Mouse (Mus musculus): ENCODE data around the gene Gm10282.

The Gm10282 gene

GRCm38 (mm10) chr8:72298928-72299327 lies 6.1 kb downstream of the Gm10282 start:
- no peak for DNase-seq (ENCODE audit: low spot score in 2 of 2)

- no peak for DNase-seq (ENCODE audit: low spot score in 2 of 2)
These were observed 8.5 kb downstream of the Gm10282 start for GRCm38 (mm10) chr8:72296561-72296960.

- peak; percentile 97 to 100 for DNase-seq (ENCODE audit: low spot score in 2 of 2)
These were observed 9.4 kb downstream of the Gm10282 start for GRCm38 (mm10) chr8:72295679-72296078.

GRCm38 (mm10) chr8:72295125-72295524 lies 9.9 kb downstream of the Gm10282 start:
- DNase-seq (ENCODE audit: low spot score in 2 of 2) = peak in 1 of 2 experiments; percentile 40

GRCm38 (mm10) chr8:72293309-72293708 lies 11.8 kb downstream of the Gm10282 start:
- no peak for DNase-seq (ENCODE audit: low spot score in 2 of 2)

GRCm38 (mm10) chr8:72291104-72291503 lies 14.0 kb downstream of the Gm10282 start:
- DNase-seq (ENCODE audit: low spot score in 2 of 2) = no peak

- DNase-seq (ENCODE audit: low spot score in 2 of 2) = no peak
These were observed 16.0 kb downstream of the Gm10282 start for GRCm38 (mm10) chr8:72289051-72289450.

GRCm38 (mm10) chr8:72285285-72285684 lies 19.8 kb downstream of the Gm10282 start:
- no peak for DNase-seq (ENCODE audit: low spot score in 2 of 2)

- peak in 1 of 2 experiments; percentile 51 for DNase-seq (ENCODE audit: low spot score in 2 of 2)
These were observed 23.4 kb downstream of the Gm10282 start for GRCm38 (mm10) chr8:72281634-72282033.

- no peak for DNase-seq (ENCODE audit: low spot score in 2 of 2)
These were observed 25.9 kb downstream of the Gm10282 start for GRCm38 (mm10) chr8:72279151-72279550.

- DNase-seq (ENCODE audit: low spot score in 2 of 2) = no peak
These were observed 27.8 kb downstream of the Gm10282 start for GRCm38 (mm10) chr8:72277244-72277643.

- no peak for DNase-seq (ENCODE audit: low spot score in 2 of 2)
These were observed 31.3 kb downstream of the Gm10282 start for GRCm38 (mm10) chr8:72273807-72274206.

GRCm38 (mm10) chr8:72273111-72273770 lies 31.8 kb downstream of the Gm10282 start:
- no peak for DNase-seq (ENCODE audit: low spot score in 2 of 2)

- DNase-seq (ENCODE audit: low spot score in 2 of 2) = peak; percentile 68 to 77
These were observed 32.7 kb downstream of the Gm10282 start for GRCm38 (mm10) chr8:72272361-72272760.

- no peak for DNase-seq (ENCODE audit: low spot score in 2 of 2)
These were observed 33.4 kb downstream of the Gm10282 start for GRCm38 (mm10) chr8:72271691-72272090.

GRCm38 (mm10) chr8:72271051-72271660 lies 33.9 kb downstream of the Gm10282 start:
- DNase-seq (ENCODE audit: low spot score in 2 of 2) = no peak

- DNase-seq (ENCODE audit: low spot score in 2 of 2) = no peak
These were observed 34.5 kb downstream of the Gm10282 start for GRCm38 (mm10) chr8:72270606-72271005.

- DNase-seq (ENCODE audit: low spot score in 2 of 2) = peak; percentile 95 to 98
These were observed 36.7 kb downstream of the Gm10282 start for GRCm38 (mm10) chr8:72268356-72268755.

GRCm38 (mm10) chr8:72267106-72267505 lies 38.0 kb downstream of the Gm10282 start:
- DNase-seq (ENCODE audit: low spot score in 2 of 2) = no peak

- no peak for DNase-seq (ENCODE audit: low spot score in 2 of 2)
These were observed 38.4 kb downstream of the Gm10282 start for GRCm38 (mm10) chr8:72266671-72267070.

- peak; percentile 87 to 90 for DNase-seq (ENCODE audit: low spot score in 2 of 2)
These were observed 39.7 kb downstream of the Gm10282 start for GRCm38 (mm10) chr8:72265342-72265741.

- DNase-seq (ENCODE audit: low spot score in 2 of 2) = no peak
These were observed 41.6 kb downstream of the Gm10282 start for GRCm38 (mm10) chr8:72263451-72263850.

GRCm38 (mm10) chr8:72262756-72263155 lies 42.3 kb downstream of the Gm10282 start:
- DNase-seq (ENCODE audit: low spot score in 2 of 2) = no peak
